Mouse (Mus musculus) heart, embryonic 15.5 days (tissue): Measurements from ENCODE around the gene Gm17604. TPM values are rescaled to one million over a fixed set of nuclear protein-coding genes. Genes with fewer than 3 reads are reported as not detected.

Source experiments
- ATAC-seq: fragments of 200-750 bp; cut with Nextera tagmentation; replicated peaks from 2 replicates; pipeline ENCODE4 v1.8.0; 2017; ENCODE audit warnings: low read depth, moderate TSS enrichment; ENCODE audit not compliant: insufficient number of reproducible peaks, insufficient read depth, low FRiP score
- H3K27ac ChIP-seq: fragments of 300-500 bp; sonication (generic); 2 replicates; pipeline ENCODE4 v1.5.1; 2015; ENCODE audit warnings: mild to moderate bottlenecking, inconsistent platforms
- H3K27me3 ChIP-seq: fragments of 300-500 bp; sonication (generic); 2 replicates; pipeline ENCODE4 v1.6.1; 2015; ENCODE audit warnings: inconsistent platforms
- H3K36me3 ChIP-seq: fragments of 300-500 bp; sonication (generic); 2 replicates; pipeline ENCODE4 v1.6.1; 2015; ENCODE audit warnings: mild to moderate bottlenecking, inconsistent platforms
- H3K4me1 ChIP-seq: fragments of 300-500 bp; sonication (generic); replicated peaks from 2 replicates; pipeline ENCODE4 v1.6.1; 2015; ENCODE audit warnings: inconsistent platforms
- H3K4me2 ChIP-seq: fragments of 300-500 bp; sonication (generic); 2 replicates; pipeline ENCODE4 v1.6.1; 2015; ENCODE audit warnings: inconsistent platforms, mild to moderate bottlenecking, moderate library complexity
- H3K4me3 ChIP-seq: fragments of 300-500 bp; sonication (generic); 2 replicates; pipeline ENCODE4 v1.5.1; 2015; ENCODE audit warnings: mild to moderate bottlenecking, inconsistent platforms
- H3K9ac ChIP-seq: fragments of 300-500 bp; sonication (generic); 2 replicates; pipeline ENCODE4 v1.6.1; 2015; ENCODE audit warnings: mild to moderate bottlenecking, inconsistent platforms
- H3K9me3 ChIP-seq: fragments of 300-500 bp; sonication (generic); replicated peaks from 2 replicates; pipeline ENCODE4 v1.6.1; 2016; ENCODE audit warnings: inconsistent platforms
- WGBS: fragments of 180-500 bp; shearing (Covaris S2); methylation state at CpG from one replicate; pipeline ENCODE4 v1.1.7; 2015; ENCODE audit warnings: mixed read lengths; 5-methylcytosine and 5-hydroxymethylcytosine counted together
- polyA plus RNA-seq: library from polyadenylated mRNA; unstranded; fragments of >200 nt; fragmentation: Nextera tagmentation; extraction: Ambion mirVana; gene quantifications from 2 replicates; pipeline ENCODE4 v1.2.1, GENCODE M21; 2015

Gm17604 gene
- polyA plus RNA-seq = not detected in 2 replicates

DNA sequence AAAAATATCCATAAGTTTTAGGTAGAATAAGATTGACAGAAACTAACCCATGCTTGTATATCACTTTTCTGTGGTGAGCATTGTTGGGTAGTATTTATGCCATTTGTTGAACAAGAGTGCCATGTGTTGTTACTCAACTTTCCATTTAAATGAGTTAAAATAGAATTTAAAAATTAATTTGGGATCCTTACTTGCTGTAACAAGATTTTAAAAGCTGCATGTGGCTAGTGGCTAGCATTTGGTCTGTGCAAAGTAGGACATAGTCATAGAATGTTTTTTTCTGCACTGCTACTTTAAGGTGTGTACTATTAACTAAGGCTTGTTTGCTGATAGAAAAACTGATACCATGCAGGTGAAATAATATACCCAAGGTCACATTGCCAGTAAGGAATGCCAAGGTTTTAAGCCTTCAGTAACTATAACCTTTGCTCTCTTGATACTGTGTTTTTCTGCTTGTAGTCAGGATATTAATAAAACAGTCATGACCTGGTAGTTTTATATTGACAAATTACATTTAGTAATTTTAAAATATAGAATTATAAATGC is at the start of gene Gm17604:
Gene Gm17604, minus strand, starts transcription at position 51 of the 546 bp plus-strand sequence.
- no peak for ATAC-seq
- Histone ChIP-seq H3K36me3 (no peaks in the 10 kb centered on the region), H3K4me1 (no peaks in the 10 kb centered on the region), H3K27me3 (no peaks in the 10 kb centered on the region), H3K4me3 (no peak within 1 kb of the TSS), H3K27ac (no peak within 1 kb of the TSS), H3K4me2 (no peak within 1 kb of the TSS), H3K9ac (no peak within 1 kb of the TSS), H3K9me3 (no peaks in the 10 kb centered on the region)

GRCm38 (mm10) chrX:165049929-165050328 is 45.3 kb upstream of the Gm17604 start:
- H3K9me3 ChIP-seq = no peaks in the 10 kb centered on the region
- no peaks in the 10 kb centered on the region for H3K36me3 ChIP-seq
- no peak overlapping the region for H3K9ac ChIP-seq
- 72% methylated on average over 1 of the region's 1 CpGs for WGBS
- H3K27me3 ChIP-seq = no peaks in the 10 kb centered on the region
- no peak overlapping the region for H3K4me2 ChIP-seq
- no peaks in the 10 kb centered on the region for H3K4me1 ChIP-seq
- no peak overlapping the region for H3K4me3 ChIP-seq
- H3K27ac ChIP-seq = no peak overlapping the region
- no peak for ATAC-seq

DNA sequence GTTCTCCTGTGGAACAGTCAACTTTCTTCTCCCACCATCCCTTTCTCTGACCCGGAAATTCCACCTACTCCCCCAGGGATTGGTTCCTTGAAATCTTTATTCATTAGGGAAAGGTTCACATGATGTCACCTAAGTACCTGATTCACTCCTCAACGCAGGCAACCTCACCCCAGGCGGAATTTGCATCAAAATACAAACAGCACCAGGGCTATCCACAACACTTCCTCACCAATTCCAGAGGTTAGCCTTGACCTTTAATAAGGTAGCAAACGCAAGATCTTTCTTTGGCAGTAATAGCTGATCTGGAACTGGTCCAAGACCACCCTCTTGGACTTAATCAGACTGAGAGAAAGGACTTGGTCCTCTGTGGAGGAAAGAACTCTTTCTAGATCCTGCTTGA is 1.5 kb downstream of the Gm17604 start:
- Histone ChIP-seq H3K27me3 (no peaks in the 10 kb centered on the region), H3K4me2 (no peak overlapping the region)
- WGBS = 28% methylated on average over 4 of the region's 4 CpGs

GRCm38 (mm10) chrX:164980193-164980775 is 24.3 kb downstream of the Gm17604 start, which contains the start of the genes Mospd2 and Fancb:
Gene Mospd2 (minus strand): TSS chrX:164980375.
Gene Fancb (plus strand): TSS chrX:164980592.
- Histone ChIP-seq H3K9me3 (no peaks in the 10 kb centered on the region), H3K4me2 (peak within 1 kb of the TSS; percentile 62), H3K27me3 (no peaks in the 10 kb centered on the region), H3K9ac (peak within 1 kb of the TSS; percentile 64), H3K27ac (peak within 1 kb of the TSS; percentile 68), H3K36me3 (no peaks in the 10 kb centered on the region), H3K4me3 (peak within 1 kb of the TSS; percentile 67), H3K4me1 (0 out of 2 replicates have a peak, but pooled peaks cover 3% of the 10 kb centered on the region)
- ATAC-seq = peak; percentile 99
- 11% methylated on average over 26 of the region's 26 CpGs for whole genome bisulfite sequencing

More for the DNA sequence above, 1.5 kb downstream of the Gm17604 start:
- H3K4me3 ChIP-seq = no peak overlapping the region
- no peak for ATAC-seq
- H3K36me3 ChIP-seq = no peaks in the 10 kb centered on the region
- H3K9me3 ChIP-seq = no peaks in the 10 kb centered on the region
- H3K27ac ChIP-seq = no peak overlapping the region
- H3K9ac ChIP-seq = no peak overlapping the region
- H3K4me1 ChIP-seq = no peaks in the 10 kb centered on the region

GRCm38 (mm10) chrX:164978866-164979265 is 25.8 kb downstream of the Gm17604 start:
- Histone ChIP-seq H3K27me3 (no peaks in the 10 kb centered on the region), H3K4me1 (0 out of 2 replicates have a peak, but pooled peaks cover 3% of the 10 kb centered on the region), H3K9me3 (no peaks in the 10 kb centered on the region), H3K4me2 (0 out of 2 replicates have a peak overlapping the region, but pooled peaks have one; percentile 55), H3K36me3 (no peaks in the 10 kb centered on the region), H3K9ac (no peak overlapping the region), H3K4me3 (no peak overlapping the region), H3K27ac (no peak overlapping the region)
- WGBS = 89% methylated on average over 2 of the region's 2 CpGs
- ATAC-seq = no peak

GRCm38 (mm10) chrX:164971206-164971605 is 33.4 kb downstream of the Gm17604 start:
- no peaks in the 10 kb centered on the region for H3K4me1 ChIP-seq

DNA sequence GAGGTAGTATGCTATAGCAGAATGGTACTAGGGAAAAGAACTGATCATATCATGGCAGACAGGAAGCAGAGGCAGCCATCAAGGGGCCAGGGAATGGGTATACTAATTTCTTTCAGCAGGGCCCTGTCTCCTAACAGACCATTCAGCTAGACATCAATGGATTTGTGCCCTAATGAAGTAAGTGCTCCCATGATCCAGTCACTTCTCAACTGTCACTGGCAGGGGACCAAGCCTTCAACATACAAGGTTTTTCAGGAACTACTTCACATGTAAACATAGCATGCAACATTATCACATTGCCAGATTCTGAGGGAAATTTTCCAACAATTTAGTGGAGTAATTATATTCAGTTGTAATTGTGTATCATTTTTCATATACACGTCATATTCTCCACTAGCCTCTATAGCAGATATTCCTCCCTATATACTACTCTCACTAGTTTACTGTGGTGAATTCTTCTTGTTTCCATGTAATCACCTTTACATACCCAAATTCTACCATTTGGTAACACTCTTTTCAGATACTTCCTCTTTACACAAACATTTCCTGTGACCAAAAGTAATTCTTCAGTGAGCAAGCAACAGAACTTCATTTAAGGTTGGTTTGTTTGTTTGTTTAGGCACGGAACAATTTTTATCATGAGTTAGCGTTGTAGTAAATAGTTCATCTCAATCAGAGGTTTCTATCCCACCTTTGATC is 38.7 kb downstream of the Gm17604 start:
- no peak overlapping the region for H3K4me2 ChIP-seq
- ATAC-seq = no peak
- 78% methylated on average over 3 of the region's 3 CpGs for WGBS
- H3K9me3 ChIP-seq = no peaks in the 10 kb centered on the region
- no peak overlapping the region for H3K27ac ChIP-seq
- H3K4me1 ChIP-seq = no peaks in the 10 kb centered on the region
- no peaks in the 10 kb centered on the region for H3K27me3 ChIP-seq
- H3K36me3 ChIP-seq = no peaks in the 10 kb centered on the region
- H3K9ac ChIP-seq = no peak overlapping the region
- no peak overlapping the region for H3K4me3 ChIP-seq

More at GRCm38 (mm10) chrX:164971206-164971605, 33.4 kb downstream of the Gm17604 start:
- 82% methylated on average over 3 of the region's 3 CpGs for WGBS
- H3K4me2 ChIP-seq = no peak overlapping the region
- H3K36me3 ChIP-seq = no peaks in the 10 kb centered on the region
- no peak overlapping the region for H3K9ac ChIP-seq
- no peak overlapping the region for H3K27ac ChIP-seq
- H3K9me3 ChIP-seq = no peaks in the 10 kb centered on the region
- ATAC-seq = no peak
- H3K27me3 ChIP-seq = no peaks in the 10 kb centered on the region
- H3K4me3 ChIP-seq = no peak overlapping the region

Other genes starting within 250 kb of the Gm17604 start
- 8.6 and 9.9 TPM in 2 replicates for gene Mospd2, start 24.5 kb downstream of the Gm17604 start, polyA plus RNA-seq
- 5.4 and 6.0 TPM in 2 replicates for gene Fancb, start 24.2 kb downstream of the Gm17604 start, polyA plus RNA-seq